Mouse (Mus musculus): Measurements from ENCODE around the gene Mybpc3. TPM values are rescaled to one million over a fixed set of nuclear protein-coding genes. Genes with fewer than 3 reads are reported as not detected.

Mybpc3 gene
- polyA plus RNA-seq (2012; rRNA removed), result 0.01 and 0.04 TPM in 2 replicates

GRCm38 (mm10) chr2:91117585-91118275 is at the start of gene Mybpc3:
TSS of gene Mybpc3 (plus strand) at chr2:91118144.

GRCm38 (mm10) chr2:91070076-91070800 is 47.7 kb upstream of the Mybpc3 start, which contains the start of gene Slc39a13:
TSS of gene Slc39a13 (minus strand) at chr2:91070417.

GRCm38 (mm10) chr2:91081775-91082695 is 35.9 kb upstream of the Mybpc3 start, which contains the start of gene Spi1:
TSS of gene Spi1 (plus strand) at chr2:91082390.

GRCm38 (mm10) chr2:91183711-91184405 is 65.9 kb downstream of the Mybpc3 start, which contains the start of gene Madd:
TSS of gene Madd (minus strand) at chr2:91183837.

Other genes with a start within 250 kb of the Mybpc3 start
- gene C1qtnf4, start 232.3 kb upstream of the Mybpc3 start, polyA plus RNA-seq (2012; rRNA removed), result 172 and 186 TPM in 2 replicates
- gene Kbtbd4, start 213.4 kb upstream of the Mybpc3 start, polyA plus RNA-seq (2012; rRNA removed), result 37.4 and 38.9 TPM in 2 replicates
- gene Ndufs3, start 213.3 kb upstream of the Mybpc3 start, polyA plus RNA-seq (2012; rRNA removed), result 162 and 177 TPM in 2 replicates
- gene Celf1, start 177.8 kb upstream of the Mybpc3 start, polyA plus RNA-seq (2012; rRNA removed), result 107 and 116 TPM in 2 replicates
- gene Rapsn, start 82.5 kb upstream of the Mybpc3 start, polyA plus RNA-seq (2012; rRNA removed), result 0.47 and 1.6 TPM in 2 replicates
- 177 and 184 TPM in 2 replicates for gene Psmc3, start 64.1 kb upstream of the Mybpc3 start, polyA plus RNA-seq (2012; rRNA removed)
- gene Slc39a13, start 47.7 kb upstream of the Mybpc3 start, polyA plus RNA-seq (2012; rRNA removed), result 47.5 and 52.9 TPM in 2 replicates
- 4.8 and 6.0 TPM in 2 replicates for gene Spi1, start 35.8 kb upstream of the Mybpc3 start, polyA plus RNA-seq (2012; rRNA removed)
- gene Madd, start 65.7 kb downstream of the Mybpc3 start, polyA plus RNA-seq (2012; rRNA removed), result 99.8 and 107 TPM in 2 replicates
- 3.1 and 3.3 TPM in 2 replicates for gene Nr1h3, start 84.7 kb downstream of the Mybpc3 start, polyA plus RNA-seq (2012; rRNA removed)
- 30.1 and 32.2 TPM in 2 replicates for gene Acp2, start 84.7 kb downstream of the Mybpc3 start, polyA plus RNA-seq (2012; rRNA removed)
- 35.6 and 38.8 TPM in 2 replicates for gene Ddb2, start 118.8 kb downstream of the Mybpc3 start, polyA plus RNA-seq (2012; rRNA removed)
- 23.5 and 24.5 TPM in 2 replicates for gene Pacsin3, start 137.8 kb downstream of the Mybpc3 start, polyA plus RNA-seq (2012; rRNA removed)
- 27.1 and 28.2 TPM in 2 replicates for gene Arfgap2, start 146.8 kb downstream of the Mybpc3 start, polyA plus RNA-seq (2012; rRNA removed)

Measured in central nervous system, embryonic 18 days (tissue).